Mouse (Mus musculus): Measurements from ENCODE around the gene Bhlhe41. TPM values are rescaled to one million over a fixed set of nuclear protein-coding genes. Genes with fewer than 3 reads are reported as not detected.
A peak's percentile ranks its signal among the peaks of the same experiment; 100 is the strongest.

The Bhlhe41 gene
- total RNA-seq, 2 experiments from 2014 or later, result 7.2 TPM; not detected in 1

DNA sequence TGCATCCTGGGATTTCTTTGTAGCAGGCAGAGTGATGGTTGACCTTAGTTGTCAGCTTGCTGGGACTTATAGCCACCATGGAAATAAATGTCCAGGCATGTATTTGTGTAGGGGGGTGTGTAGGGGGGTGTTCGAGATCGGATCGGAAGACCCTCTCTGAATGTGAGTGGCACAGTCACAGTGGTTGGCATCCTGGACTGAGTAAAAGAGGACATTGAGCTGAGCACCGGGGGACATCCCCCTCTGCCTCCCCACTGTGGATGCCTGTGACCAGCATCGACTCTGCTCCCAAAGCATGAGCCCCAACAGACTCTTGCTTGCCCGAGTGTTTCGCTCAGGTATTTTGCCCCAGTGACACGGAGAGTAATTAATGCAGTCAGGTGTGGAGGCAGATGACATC, 8.0 kb upstream of the Bhlhe41 start:
- ATAC-seq (replicated peaks; ENCODE audit: low FRiP score, poor library complexity, severe bottlenecking), result no peak

DNA sequence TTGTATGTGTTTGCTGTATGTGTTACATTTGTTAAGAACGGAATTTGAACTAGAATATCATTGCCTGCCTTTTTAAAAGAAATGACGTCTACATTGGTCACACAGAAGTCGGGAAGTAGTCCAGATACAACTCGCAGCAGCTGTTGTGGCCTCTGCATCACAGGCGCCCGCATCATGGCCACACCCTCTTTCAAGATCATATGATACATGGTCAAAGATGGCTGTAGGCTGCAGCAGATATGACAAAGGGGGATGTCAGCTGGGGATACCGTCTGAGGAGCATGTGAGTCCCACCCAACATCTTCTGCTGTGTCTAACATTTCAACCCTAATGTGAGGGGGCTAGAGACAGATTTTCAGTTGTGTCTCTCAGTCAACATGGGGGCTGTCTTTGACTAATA, 6.7 kb upstream of the Bhlhe41 start:
- ATAC-seq (replicated peaks; ENCODE audit: low FRiP score, poor library complexity, severe bottlenecking), result no peak

- ATAC-seq (replicated peaks; ENCODE audit: low FRiP score, poor library complexity, severe bottlenecking), result no peak
These were observed 5.6 kb upstream of the Bhlhe41 start for GRCm38 (mm10) chr6:145870991-145871390.

DNA sequence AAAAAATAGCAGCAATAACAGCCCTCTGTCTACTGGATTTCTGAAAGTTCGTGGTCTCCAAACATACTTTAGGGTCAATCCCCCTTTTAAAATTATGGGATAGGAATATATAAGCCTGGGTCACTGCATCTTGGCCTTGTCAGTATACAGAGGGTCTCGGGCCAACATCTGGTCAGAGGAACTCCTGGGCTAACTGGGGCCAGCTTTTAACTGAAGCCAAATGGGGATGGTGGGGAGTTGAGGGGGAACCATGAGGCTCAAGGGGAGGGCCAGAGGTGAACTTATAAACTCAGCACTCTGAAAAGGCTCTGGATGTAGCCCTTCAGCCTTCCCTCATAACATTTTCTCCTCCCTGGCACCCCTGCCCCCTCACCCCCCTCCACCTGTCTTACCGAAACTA, 1.8 kb upstream of the Bhlhe41 start:
- no peak for ATAC-seq (replicated peaks; ENCODE audit: low FRiP score, poor library complexity, severe bottlenecking)

GRCm38 (mm10) chr6:145865886-145866851, 811 bp upstream of the Bhlhe41 start:
- ATAC-seq (replicated peaks; ENCODE audit: low FRiP score, poor library complexity, severe bottlenecking), result no peak

- ATAC-seq (replicated peaks; ENCODE audit: low FRiP score, poor library complexity, severe bottlenecking), result no peak
These were observed 1.2 kb downstream of the Bhlhe41 start for GRCm38 (mm10) chr6:145864171-145864570.

DNA sequence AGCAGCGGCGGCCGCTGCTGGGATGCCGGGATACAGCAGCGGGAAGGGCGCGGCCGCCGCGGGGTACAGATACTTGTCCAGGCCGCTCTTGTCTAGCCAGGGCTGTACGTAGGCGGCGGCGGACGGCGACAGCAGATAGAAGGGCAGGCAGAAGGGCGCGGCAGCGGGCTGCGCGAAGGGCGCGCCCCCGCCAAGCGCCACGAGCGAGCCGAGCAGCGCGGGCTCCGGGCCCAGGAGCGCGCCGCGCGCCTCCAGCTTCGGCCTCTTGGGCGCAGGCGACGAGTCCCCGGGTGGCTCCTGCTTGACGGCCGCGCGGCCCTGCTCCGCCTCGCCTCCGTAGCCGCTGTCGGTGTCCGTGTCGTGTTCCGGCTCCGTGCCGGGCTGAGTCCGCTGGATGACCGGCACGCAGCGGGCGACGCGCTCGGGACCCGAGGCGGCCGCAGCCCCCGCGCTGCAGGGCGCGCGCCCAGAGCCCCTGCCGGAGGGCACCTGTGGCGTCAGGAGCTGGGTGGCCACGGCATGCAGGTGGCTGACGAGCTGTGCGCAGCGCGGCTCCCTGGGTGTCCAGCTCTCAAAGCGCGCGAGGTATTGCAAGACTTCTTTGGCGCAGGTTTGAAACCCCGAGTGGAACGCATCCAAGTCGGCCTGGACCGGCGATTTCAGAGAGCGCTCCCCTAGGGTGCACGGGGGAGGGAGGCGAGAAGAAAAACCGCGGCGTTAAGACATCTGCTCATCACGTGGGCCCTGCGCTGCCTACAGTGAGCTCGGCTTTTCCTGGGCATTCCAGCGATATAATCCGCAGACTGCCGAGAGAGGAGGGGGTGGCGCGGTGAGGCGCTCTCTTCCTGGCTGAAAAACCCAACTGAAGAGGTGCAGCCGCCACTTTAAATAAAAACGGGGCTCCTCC, 2.0 kb downstream of the Bhlhe41 start:
- ATAC-seq (replicated peaks; ENCODE audit: low FRiP score, poor library complexity, severe bottlenecking), result no peak

GRCm38 (mm10) chr6:145862739-145863064, 2.7 kb downstream of the Bhlhe41 start:
- no peak for ATAC-seq (replicated peaks; ENCODE audit: low FRiP score, poor library complexity, severe bottlenecking)

DNA sequence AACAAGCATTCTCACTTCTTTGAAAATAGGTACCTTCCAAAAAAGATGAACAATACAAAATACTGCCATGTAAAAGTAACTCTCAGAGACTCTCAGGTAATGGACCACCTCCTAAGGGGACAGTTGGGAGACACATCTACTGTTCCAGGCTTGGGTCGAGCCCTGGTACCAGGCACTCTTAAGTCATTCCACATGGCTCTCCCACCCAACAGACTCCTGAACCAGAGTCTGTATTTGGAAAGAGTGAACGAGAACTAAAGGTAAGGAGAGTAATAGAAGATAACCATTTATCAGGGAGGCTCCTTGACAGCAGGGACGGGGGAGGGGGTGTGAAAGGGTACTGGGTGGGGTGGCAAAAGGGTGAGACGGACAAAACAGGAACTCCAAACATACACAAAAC, 3.0 kb downstream of the Bhlhe41 start:
- ATAC-seq (replicated peaks; ENCODE audit: low FRiP score, poor library complexity, severe bottlenecking), result no peak

- no peak for ATAC-seq (replicated peaks; ENCODE audit: low FRiP score, poor library complexity, severe bottlenecking)
These were observed 3.7 kb downstream of the Bhlhe41 start for GRCm38 (mm10) chr6:145861462-145862227.

- no peak for ATAC-seq (replicated peaks; ENCODE audit: low FRiP score, poor library complexity, severe bottlenecking)
These were observed 5.0 kb downstream of the Bhlhe41 start for GRCm38 (mm10) chr6:145860350-145860749.

DNA sequence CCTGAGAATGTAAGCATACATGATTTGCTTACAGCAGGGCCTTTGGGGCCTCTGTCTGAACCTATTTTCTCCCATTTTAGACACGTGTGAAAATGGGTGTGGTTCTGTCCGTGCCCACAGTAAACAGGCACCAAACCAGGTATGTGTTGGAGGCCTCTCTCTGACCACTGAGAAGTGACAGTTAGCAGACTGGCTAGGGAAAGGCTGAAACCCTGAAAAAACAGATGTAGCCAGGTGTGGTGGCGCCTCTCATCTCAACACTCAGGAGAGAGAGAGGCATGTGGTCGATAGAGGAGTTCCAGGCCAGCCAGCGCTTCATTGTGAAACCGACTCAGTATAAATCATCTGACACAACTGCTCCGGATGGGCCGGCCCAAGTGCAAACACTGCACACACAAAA, 6.9 kb downstream of the Bhlhe41 start:
- ATAC-seq (replicated peaks; ENCODE audit: low FRiP score, poor library complexity, severe bottlenecking), result no peak

- ATAC-seq (replicated peaks; ENCODE audit: low FRiP score, poor library complexity, severe bottlenecking), result no peak
These were observed 7.9 kb downstream of the Bhlhe41 start for GRCm38 (mm10) chr6:145857428-145857827.

DNA sequence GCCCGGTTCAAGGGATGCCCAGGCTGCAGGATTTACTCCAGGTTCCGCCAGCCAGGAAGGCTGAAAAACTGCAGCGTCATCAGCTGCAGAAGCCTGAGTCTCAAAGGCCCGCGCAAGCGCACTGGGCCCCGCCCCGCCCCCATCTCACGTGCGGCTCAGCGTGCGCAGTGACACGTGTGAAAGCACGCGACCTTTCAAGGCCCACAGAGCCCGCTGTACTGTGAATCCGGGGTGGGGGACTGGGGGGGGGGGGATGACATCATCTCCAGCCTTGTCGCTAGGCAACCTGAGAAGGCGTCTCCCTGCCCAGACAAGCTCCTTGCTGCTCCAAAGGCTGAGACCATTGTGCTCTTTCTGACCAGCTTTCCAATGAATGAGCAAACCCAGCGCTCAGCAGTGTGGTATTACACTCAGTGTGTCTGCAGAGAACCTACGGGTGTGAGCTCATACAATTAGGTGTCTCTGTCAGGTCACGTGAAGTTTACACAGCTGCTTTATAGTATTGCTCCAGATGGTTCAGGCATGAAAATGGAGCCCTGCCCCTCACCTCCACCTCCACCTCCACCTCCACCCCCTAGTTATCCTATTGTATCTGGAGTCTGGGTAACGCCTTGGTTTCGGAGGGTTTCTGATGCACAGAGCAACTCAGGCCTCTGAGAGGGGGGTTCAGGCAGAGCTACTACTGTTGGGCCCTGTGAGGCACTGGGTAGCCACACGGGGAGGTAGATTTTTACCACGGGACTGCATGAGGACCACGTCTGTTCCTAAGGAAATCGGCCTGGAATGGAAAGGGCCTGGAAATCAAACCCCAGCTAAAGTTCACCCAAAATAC, 9.4 kb downstream of the Bhlhe41 start:
- ATAC-seq (replicated peaks; ENCODE audit: low FRiP score, poor library complexity, severe bottlenecking), result peak; percentile 71

DNA sequence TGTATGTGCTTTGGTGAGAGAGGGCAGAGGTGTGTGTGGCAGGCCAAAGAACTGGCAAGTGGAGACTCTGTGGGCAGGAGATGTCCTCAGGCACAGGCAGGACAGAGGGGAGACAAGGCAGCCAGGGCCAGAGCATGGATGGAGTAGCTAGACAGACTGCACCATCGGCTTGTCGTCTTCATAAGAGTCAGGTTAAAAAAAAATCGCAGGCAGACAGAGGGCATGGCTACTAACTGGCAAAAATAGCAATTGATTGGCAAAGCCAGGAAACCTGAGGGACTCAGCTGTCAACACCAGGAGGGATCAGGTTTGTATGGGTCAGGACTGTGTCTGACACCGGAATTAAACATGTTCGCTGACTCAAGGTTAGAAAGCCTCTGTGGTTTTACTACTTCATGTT, 10.6 kb downstream of the Bhlhe41 start:
- no peak for ATAC-seq (replicated peaks; ENCODE audit: low FRiP score, poor library complexity, severe bottlenecking)

GRCm38 (mm10) chr6:145853356-145854079, 11.8 kb downstream of the Bhlhe41 start:
- ATAC-seq (replicated peaks; ENCODE audit: low FRiP score, poor library complexity, severe bottlenecking), result no peak

DNA sequence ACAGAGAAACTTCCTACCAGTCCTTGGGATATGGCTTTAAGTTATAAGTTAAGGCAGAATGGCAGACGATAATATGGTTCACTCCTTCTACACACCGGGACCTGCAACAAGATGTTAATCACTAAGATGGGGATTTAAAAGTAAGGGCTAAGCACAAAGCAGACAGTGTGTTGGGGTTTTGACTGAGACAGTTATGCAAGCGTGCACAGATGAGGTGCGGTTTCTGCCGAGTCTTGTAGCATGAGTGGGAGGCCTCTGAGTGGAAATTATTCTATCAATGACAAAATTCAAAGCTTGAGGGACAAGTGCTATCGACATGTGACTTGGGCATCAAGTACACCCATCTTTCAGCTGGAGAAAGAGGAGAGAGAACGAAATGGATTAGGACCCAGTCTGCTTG, 12.7 kb downstream of the Bhlhe41 start:
- no peak for ATAC-seq (replicated peaks; ENCODE audit: low FRiP score, poor library complexity, severe bottlenecking)

DNA sequence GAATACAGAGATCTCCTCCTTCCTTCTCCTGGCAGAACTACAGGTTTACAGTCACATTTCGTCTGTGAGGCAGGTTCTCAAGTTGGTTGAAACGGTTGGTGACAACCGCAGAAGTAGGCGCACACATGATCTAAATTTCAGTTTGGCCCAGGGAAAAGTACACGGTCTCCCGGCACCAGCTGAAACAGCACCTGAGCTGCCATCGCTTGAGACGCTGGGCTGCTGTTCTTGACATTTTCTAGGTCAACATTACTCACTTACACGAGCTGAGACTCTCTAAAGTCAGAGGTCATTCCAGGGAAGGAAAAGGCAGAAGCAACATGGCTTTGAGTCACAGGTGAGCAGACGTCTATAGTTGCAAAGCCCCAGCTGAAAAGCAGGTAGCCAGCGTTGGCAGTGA, 13.4 kb downstream of the Bhlhe41 start:
- ATAC-seq (replicated peaks; ENCODE audit: low FRiP score, poor library complexity, severe bottlenecking), result no peak

DNA sequence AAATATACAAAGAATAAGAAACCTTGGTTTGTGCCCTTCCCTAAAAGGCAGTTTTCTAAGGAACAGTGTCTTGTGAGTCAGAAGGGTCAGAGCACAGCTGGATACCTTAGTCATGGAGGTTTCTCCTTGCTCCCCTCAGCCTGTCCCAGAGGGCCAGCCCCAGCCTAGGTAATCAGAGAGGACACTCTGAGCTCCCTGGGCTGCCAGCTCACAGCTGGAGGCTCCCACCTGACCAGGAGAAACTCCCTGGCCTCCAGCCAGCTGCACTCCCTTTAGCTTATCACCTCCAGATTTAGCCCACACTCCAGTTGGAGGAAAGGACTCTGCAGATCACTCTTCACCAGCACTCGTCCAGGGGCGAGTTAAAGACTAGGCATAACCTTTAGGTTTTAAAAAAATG, 14.6 kb downstream of the Bhlhe41 start:
- no peak for ATAC-seq (replicated peaks; ENCODE audit: low FRiP score, poor library complexity, severe bottlenecking)

All from erythroblast, adult 5-6 weeks (primary cell).